Mouse (Mus musculus) liver, embryonic 16.5 days (tissue): ENCODE measurements around the gene Ptger1. TPM values are rescaled to one million over a fixed set of nuclear protein-coding genes. Genes with fewer than 3 reads are reported as not detected.

ENCODE experiments used
- ATAC-seq: fragments of 200-750 bp; cut with Nextera tagmentation; 2 replicates; pipeline ENCODE4 v1.8.0; 2017; ENCODE audit warnings: low read depth, mild to moderate bottlenecking, moderate number of reproducible peaks, moderate library complexity
- H3K27ac ChIP-seq: fragments of 300-500 bp; sonication (generic); 2 replicates; pipeline ENCODE4 v1.5.1; 2014; ENCODE audit warnings: mild to moderate bottlenecking, low read length
- H3K27me3 ChIP-seq: fragments of 300-500 bp; sonication (generic); 2 replicates; pipeline ENCODE4 v1.6.1; 2014; ENCODE audit warnings: low read depth, low read length, mixed read lengths; ENCODE audit not compliant: control insufficient read depth, insufficient read depth
- H3K36me3 ChIP-seq: fragments of 300-500 bp; sonication (generic); 2 replicates; pipeline ENCODE4 v1.6.1; 2014; ENCODE audit warnings: mild to moderate bottlenecking; ENCODE audit not compliant: control insufficient read depth, insufficient read depth
- H3K4me1 ChIP-seq: fragments of 300-500 bp; sonication (generic); 2 replicates; pipeline ENCODE4 v1.6.1; 2014; ENCODE audit warnings: low read depth, low read length, mixed read lengths; ENCODE audit not compliant: control insufficient read depth
- H3K4me2 ChIP-seq: fragments of 300-500 bp; sonication (generic); 2 replicates; pipeline ENCODE4 v1.6.1; 2014; ENCODE audit warnings: low read depth, low read length, mixed read lengths
- H3K4me3 ChIP-seq: fragments of 300-500 bp; sonication (generic); 2 replicates; pipeline ENCODE4 v1.5.1; 2014; ENCODE audit warnings: low read depth, mild to moderate bottlenecking, low read length
- H3K9ac ChIP-seq: fragments of 300-500 bp; sonication (generic); 2 replicates; pipeline ENCODE4 v1.6.1; 2014; ENCODE audit warnings: low read depth, low read length
- H3K9me3 ChIP-seq: fragments of 300-500 bp; sonication (generic); replicated peaks from 2 replicates; pipeline ENCODE4 v1.6.1; 2016; ENCODE audit warnings: low read length; ENCODE audit not compliant: control insufficient read depth
- WGBS: fragments of 180-500 bp; shearing (Covaris S2); extraction: QIAGEN DNeasy Blood & Tissue Kit; methylation state at CpG from one replicate; pipeline ENCODE4 v1.1.7; 2014; ENCODE audit not compliant: insufficient replicate concordance; 5-methylcytosine and 5-hydroxymethylcytosine counted together
- polyA plus RNA-seq: library from polyadenylated mRNA; unstranded; fragments of >200 nt; fragmentation: Nextera tagmentation; extraction: Ambion mirVana; gene quantifications from 2 replicates; pipeline ENCODE4 v1.2.1, GENCODE M21; 2015

The Ptger1 gene
- polyA plus RNA-seq, 1 experiment from 2014 or later: 0.53 TPM

DNA sequence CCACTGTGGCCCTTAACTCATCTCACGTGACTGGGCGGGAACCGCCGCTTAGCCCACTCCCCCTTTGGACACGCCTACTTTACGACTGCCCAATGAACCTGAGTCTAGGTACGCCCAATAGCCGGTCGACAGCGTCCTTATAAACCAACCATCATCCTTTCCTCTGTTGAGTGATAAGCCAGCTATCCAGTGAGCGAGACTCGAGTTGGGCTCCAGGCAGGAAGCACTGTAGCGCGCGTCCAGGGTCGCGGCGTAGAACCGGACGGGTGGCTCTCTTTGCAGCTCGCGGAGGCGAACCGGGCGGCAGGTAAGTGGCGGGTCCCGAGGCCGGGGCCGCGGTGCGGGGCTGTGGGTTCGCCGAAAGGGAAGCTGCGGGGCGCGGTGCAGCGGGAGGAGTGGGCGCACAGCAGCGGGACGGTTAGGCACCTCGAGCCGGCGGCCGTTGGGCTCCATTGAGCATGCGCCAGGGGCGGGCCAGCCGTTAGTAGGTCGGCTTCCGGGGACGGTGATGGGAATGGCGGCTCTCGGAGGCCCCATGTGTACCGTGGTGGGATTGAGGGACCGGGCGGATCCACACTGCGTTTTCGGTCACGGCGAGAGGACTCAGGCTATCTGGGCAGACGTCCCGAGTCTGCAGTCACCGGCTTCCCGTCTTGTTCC lies 48.7 kb downstream of the Ptger1 start, which contains the start of gene Ddx39:
Gene Ddx39, plus strand, starts transcription at position 147 of the 660 bp plus-strand sequence.
- Histone ChIP-seq H3K4me1 (peaks cover 16% of the 10 kb centered on the region), H3K4me2 (peak within 1 kb of the TSS; percentile 74), H3K9ac (peak within 1 kb of the TSS; percentile 89), H3K27me3 (no peaks in the 10 kb centered on the region), H3K27ac (peak within 1 kb of the TSS; percentile 94), H3K4me3 (peak within 1 kb of the TSS; percentile 90), H3K36me3 (peaks cover 8% of the 10 kb centered on the region), H3K9me3 (no peaks in the 10 kb centered on the region)
- under 1% methylated on average over 63 of the region's 63 CpGs for WGBS
- peak; percentile 99 for ATAC-seq

DNA sequence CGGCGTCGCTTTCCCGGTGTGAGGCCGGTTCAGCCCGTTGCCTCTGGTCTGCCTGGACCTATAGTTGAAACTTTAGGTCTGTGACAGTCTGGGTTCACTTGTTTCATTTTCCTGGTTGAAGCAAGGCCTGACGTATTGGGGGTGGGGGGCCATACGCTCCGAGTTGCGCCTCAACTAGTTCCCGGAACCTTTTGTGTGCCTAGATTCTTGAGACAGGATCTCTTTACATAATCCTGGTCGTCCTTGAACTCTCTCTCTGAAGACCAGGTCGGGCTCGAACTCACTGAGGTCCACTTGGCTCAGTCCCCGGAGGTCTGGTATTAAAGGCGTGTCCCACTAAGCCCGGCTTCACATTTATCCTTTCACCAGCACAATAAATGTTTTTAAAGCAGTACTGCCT lies 49.3 kb downstream of the Ptger1 start:
- under 1% methylated on average over 17 of the region's 17 CpGs for WGBS
- Histone ChIP-seq H3K4me3 (peak overlapping the region; percentile 90), H3K27ac (peak overlapping the region; percentile 94)

DNA sequence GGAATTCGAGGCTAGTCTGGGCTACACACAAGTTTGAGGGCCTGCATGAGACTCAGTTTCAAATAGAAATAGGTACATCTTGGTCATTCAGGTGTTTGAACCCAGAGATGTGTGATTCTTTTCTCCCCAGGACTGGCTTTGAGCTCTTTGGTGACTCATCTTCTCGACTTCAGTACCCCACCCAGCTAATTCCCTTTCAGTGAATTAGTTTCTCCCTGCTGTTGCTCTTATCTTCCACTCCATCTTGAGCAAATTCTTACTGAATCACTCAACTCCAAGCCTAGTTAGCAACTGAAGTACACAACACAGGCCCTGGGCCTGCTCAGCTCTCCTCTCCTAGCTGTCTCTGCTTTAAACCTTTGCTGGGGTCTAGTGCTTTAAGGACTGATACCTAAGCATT lies 50.1 kb downstream of the Ptger1 start:
- Histone ChIP-seq H3K27ac (peak overlapping the region; percentile 94), H3K4me1 (peaks cover 16% of the 10 kb centered on the region), H3K9me3 (no peaks in the 10 kb centered on the region), H3K36me3 (peaks cover 22% of the 10 kb centered on the region), H3K4me2 (peak overlapping the region; percentile 74), H3K9ac (peak overlapping the region; percentile 89), H3K27me3 (no peaks in the 10 kb centered on the region), H3K4me3 (peak overlapping the region; percentile 90)
- 16% methylated on average over 2 of the region's 2 CpGs for WGBS
- no peak for ATAC-seq

More for the DNA sequence above, 49.3 kb downstream of the Ptger1 start:
- no peak for ATAC-seq
- Histone ChIP-seq H3K36me3 (peaks cover 14% of the 10 kb centered on the region), H3K4me1 (peaks cover 16% of the 10 kb centered on the region), H3K27me3 (no peaks in the 10 kb centered on the region), H3K9me3 (no peaks in the 10 kb centered on the region), H3K9ac (peak overlapping the region; percentile 89), H3K4me2 (peak overlapping the region; percentile 74)

GRCm38 (mm10) chr8:83719048-83719447 lies 52.6 kb downstream of the Ptger1 start:
- H3K4me1 ChIP-seq: peaks cover 18% of the 10 kb centered on the region
- no peaks in the 10 kb centered on the region for H3K9me3 ChIP-seq
- no peaks in the 10 kb centered on the region for H3K27me3 ChIP-seq
- no peak overlapping the region for H3K4me2 ChIP-seq
- ATAC-seq: no peak
- H3K36me3 ChIP-seq: peaks cover 47% of the 10 kb centered on the region
- no peak overlapping the region for H3K9ac ChIP-seq
- no peak overlapping the region for H3K4me3 ChIP-seq
- WGBS: 77% methylated on average over 2 of the region's 2 CpGs
- no peak overlapping the region for H3K27ac ChIP-seq

DNA sequence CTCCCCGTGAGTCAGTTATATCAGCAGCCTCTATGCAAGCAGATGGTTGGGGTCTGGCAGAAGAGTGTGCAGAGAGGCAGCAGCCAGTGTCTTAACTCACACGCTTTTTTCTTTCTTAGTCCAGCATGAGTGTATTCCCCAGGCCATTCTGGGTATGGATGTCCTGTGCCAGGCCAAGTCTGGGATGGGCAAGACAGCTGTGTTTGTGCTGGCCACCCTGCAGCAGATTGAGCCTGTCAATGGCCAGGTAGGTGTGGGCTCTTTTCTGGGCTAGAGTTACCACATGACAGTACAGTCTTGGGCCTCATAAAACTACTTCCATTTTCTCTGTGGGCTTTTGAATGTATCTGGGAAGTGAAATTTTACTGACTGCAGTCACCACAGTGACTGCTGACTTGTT lies 53.2 kb downstream of the Ptger1 start:
- ATAC-seq: no peak
- 71% methylated on average over 2 of the region's 2 CpGs for WGBS
- Histone ChIP-seq H3K4me2 (no peak overlapping the region), H3K4me1 (peaks cover 24% of the 10 kb centered on the region), H3K4me3 (no peak overlapping the region), H3K27me3 (no peaks in the 10 kb centered on the region), H3K9me3 (no peaks in the 10 kb centered on the region), H3K9ac (no peak overlapping the region), H3K27ac (no peak overlapping the region), H3K36me3 (peaks cover 54% of the 10 kb centered on the region)

GRCm38 (mm10) chr8:83721405-83722025 lies 55.0 kb downstream of the Ptger1 start:
- Histone ChIP-seq H3K9me3 (no peaks in the 10 kb centered on the region), H3K27ac (no peak overlapping the region), H3K36me3 (peaks cover 68% of the 10 kb centered on the region), H3K4me1 (peaks cover 19% of the 10 kb centered on the region), H3K4me2 (no peak overlapping the region), H3K9ac (no peak overlapping the region), H3K27me3 (no peaks in the 10 kb centered on the region), H3K4me3 (no peak overlapping the region)
- no peak for ATAC-seq
- WGBS: 87% methylated on average over 25 of the region's 25 CpGs

Other genes starting within 250 kb of the Ptger1 start
- 45.7 and 52.9 TPM in 2 replicates for gene Scoc, start 208.3 kb upstream of the Ptger1 start, polyA plus RNA-seq
- gene Olfr370, start 130.9 kb upstream of the Ptger1 start, polyA plus RNA-seq: not detected in 2 replicates
- 214 and 230 TPM in 2 replicates for gene Ndufb7, start 100.0 kb upstream of the Ptger1 start, polyA plus RNA-seq
- gene Tecr, start 58.7 kb upstream of the Ptger1 start, polyA plus RNA-seq: 323 and 347 TPM in 2 replicates
- 50.1 and 51.7 TPM in 2 replicates for gene Dnajb1, start 58.5 kb upstream of the Ptger1 start, polyA plus RNA-seq
- gene Gipc1, start 14.0 kb upstream of the Ptger1 start, polyA plus RNA-seq: 47.0 and 48.6 TPM in 2 replicates
- gene Pkn1, start 32.5 kb downstream of the Ptger1 start, polyA plus RNA-seq: 9.6 and 9.8 TPM in 2 replicates
- gene Ddx39, start 48.5 kb downstream of the Ptger1 start, polyA plus RNA-seq: 149 and 167 TPM in 2 replicates
- gene Adgre5, start 74.6 kb downstream of the Ptger1 start, polyA plus RNA-seq: 16.2 and 18.3 TPM in 2 replicates
- gene Adgrl1, start 233.4 kb downstream of the Ptger1 start, polyA plus RNA-seq: 0.86 and 1.2 TPM in 2 replicates